Mouse (Mus musculus) 3T3-L1 (cell line): ENCODE measurements around the gene Kcna5.

Source experiments
- DNase-seq: peaks from one replicate; pipeline ENCODE4 v3.0.0-alpha.2; 2015; ENCODE audit warnings: low read depth, low spot score

Gene Kcna5

GRCm38 (mm10) chr6:126536926-126537325 lies 1.7 kb upstream of the Kcna5 start:
- no peak for DNase-seq

- DNase-seq: no peak
Measured at GRCm38 (mm10) chr6:126535911-126536270, 679 bp upstream of the Kcna5 start.

- DNase-seq: no peak
Measured at GRCm38 (mm10) chr6:126534531-126535207, 543 bp downstream of the Kcna5 start.

- DNase-seq: no peak
Measured at GRCm38 (mm10) chr6:126531306-126531705, 3.9 kb downstream of the Kcna5 start.

GRCm38 (mm10) chr6:126530019-126530418 lies 5.2 kb downstream of the Kcna5 start:
- DNase-seq: no peak

- DNase-seq: no peak
Measured at GRCm38 (mm10) chr6:126514720-126515119, 20.5 kb downstream of the Kcna5 start.

- DNase-seq: no peak
Measured at GRCm38 (mm10) chr6:126513714-126514248, 21.4 kb downstream of the Kcna5 start.

GRCm38 (mm10) chr6:126513154-126513553 lies 22.1 kb downstream of the Kcna5 start:
- peak; percentile 47 for DNase-seq

GRCm38 (mm10) chr6:126508671-126509070 lies 26.5 kb downstream of the Kcna5 start:
- DNase-seq: no peak

- no peak for DNase-seq
Measured at GRCm38 (mm10) chr6:126503920-126504319, 31.3 kb downstream of the Kcna5 start.

- DNase-seq: no peak
Measured at GRCm38 (mm10) chr6:126502691-126503301, 32.4 kb downstream of the Kcna5 start.

- DNase-seq: no peak
Measured at GRCm38 (mm10) chr6:126500985-126501384, 34.2 kb downstream of the Kcna5 start.

- DNase-seq: peak; percentile 85
Measured at GRCm38 (mm10) chr6:126500088-126500487, 35.1 kb downstream of the Kcna5 start.

GRCm38 (mm10) chr6:126497878-126498277 lies 37.3 kb downstream of the Kcna5 start:
- peak; percentile 69 for DNase-seq

- no peak for DNase-seq
Measured at GRCm38 (mm10) chr6:126497173-126497839, 37.9 kb downstream of the Kcna5 start.

- peak; percentile 89 for DNase-seq
Measured at GRCm38 (mm10) chr6:126487136-126487535, 48.1 kb downstream of the Kcna5 start.

GRCm38 (mm10) chr6:126484887-126485286 lies 50.3 kb downstream of the Kcna5 start:
- peak; percentile 89 for DNase-seq

GRCm38 (mm10) chr6:126483264-126483867 lies 51.8 kb downstream of the Kcna5 start:
- DNase-seq: peak; percentile 88
